Mouse (Mus musculus) hindbrain, embryonic 13.5 days (tissue): ENCODE measurements around the gene Olfr47. TPM values are rescaled to one million over a fixed set of nuclear protein-coding genes. Genes with fewer than 3 reads are reported as not detected.
A peak's percentile ranks its signal among the peaks of the same experiment; 100 is the strongest.

ENCODE experiments used
- ATAC-seq: fragments of 200-750 bp; cut with Nextera tagmentation; 2 replicates; pipeline ENCODE4 v1.8.0; 2017; ENCODE audit warnings: moderate TSS enrichment; ENCODE audit not compliant: low FRiP score
- H3K27ac ChIP-seq: fragments of 300-500 bp; sonication (generic); 2 replicates; pipeline ENCODE4 v1.5.1; 2015; ENCODE audit warnings: inconsistent platforms, mild to moderate bottlenecking, moderate library complexity
- H3K27me3 ChIP-seq: fragments of 300-500 bp; sonication (generic); 2 replicates; pipeline ENCODE4 v1.6.1; 2015; ENCODE audit warnings: mild to moderate bottlenecking, inconsistent platforms
- H3K36me3 ChIP-seq: fragments of 300-500 bp; sonication (generic); 2 replicates; pipeline ENCODE4 v1.6.1; 2015; ENCODE audit warnings: mild to moderate bottlenecking, inconsistent platforms
- H3K4me1 ChIP-seq: fragments of 300-500 bp; sonication (generic); replicated peaks from 2 replicates; pipeline ENCODE4 v1.6.1; 2015; ENCODE audit warnings: inconsistent platforms
- H3K4me2 ChIP-seq: fragments of 300-500 bp; sonication (generic); 2 replicates; pipeline ENCODE4 v1.6.1; 2015; ENCODE audit warnings: inconsistent platforms, mild to moderate bottlenecking, moderate library complexity
- H3K4me3 ChIP-seq: fragments of 300-500 bp; sonication (generic); 2 replicates; pipeline ENCODE4 v1.5.1; 2015; ENCODE audit warnings: mild to moderate bottlenecking, inconsistent platforms
- H3K9ac ChIP-seq: fragments of 300-500 bp; sonication (generic); 2 replicates; pipeline ENCODE4 v1.6.1; 2015; ENCODE audit warnings: mild to moderate bottlenecking, inconsistent platforms
- H3K9me3 ChIP-seq: fragments of 300-500 bp; sonication (generic); 2 replicates; pipeline ENCODE4 v1.6.1; 2016; ENCODE audit warnings: inconsistent platforms
- WGBS: fragments of 180-500 bp; shearing (Covaris S2); methylation state at CpG from one replicate; pipeline ENCODE4 v1.1.7; 2015; 5-methylcytosine and 5-hydroxymethylcytosine counted together
- polyA plus RNA-seq: library from polyadenylated mRNA; unstranded; fragments of >200 nt; fragmentation: Nextera tagmentation; extraction: Ambion mirVana; gene quantifications from 2 replicates; pipeline ENCODE4 v1.2.1, GENCODE M21; 2015

The Olfr47 gene
- polyA plus RNA-seq, 1 experiment from 2014 or later: not detected

DNA sequence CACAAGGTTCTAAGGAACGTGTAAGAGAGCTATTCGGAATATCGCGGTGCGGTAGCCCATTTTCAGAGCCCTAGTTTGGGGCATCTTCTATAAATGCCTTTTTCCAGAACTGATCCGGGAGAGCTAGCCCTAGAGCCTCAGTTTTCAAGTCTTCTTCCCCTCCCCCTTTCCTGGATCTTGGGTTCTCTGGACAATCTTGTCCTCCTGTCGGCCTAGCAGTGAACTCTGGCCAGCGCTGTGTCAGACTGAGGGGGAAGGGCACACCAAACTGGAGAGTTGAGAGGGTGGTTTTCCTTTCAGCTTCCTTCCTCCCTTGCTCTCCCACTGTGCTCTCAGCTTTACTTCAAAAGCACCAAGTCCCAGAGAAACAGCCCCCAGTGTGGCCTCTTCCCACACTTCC, 35.0 kb downstream of the Olfr47 start:
- peaks cover 12% of the 10 kb centered on the region for H3K4me1 ChIP-seq
- no peak overlapping the region for H3K27ac ChIP-seq
- peak overlapping the region; percentile 53 for H3K4me3 ChIP-seq
- H3K4me2 ChIP-seq: peak overlapping the region; percentile 87
- peaks cover 42% of the 10 kb centered on the region for H3K27me3 ChIP-seq
- ATAC-seq: peak; percentile 34; the same call in 1 of the 2 replicates
- H3K36me3 ChIP-seq: no peaks in the 10 kb centered on the region
- H3K9me3 ChIP-seq: no peaks in the 10 kb centered on the region
- 5% methylated on average over 8 of the region's 8 CpGs for WGBS
- H3K9ac ChIP-seq: 0 out of 2 replicates have a peak overlapping the region, but pooled peaks have one; percentile 73

GRCm38 (mm10) chr6:43272597-43272996, 41.3 kb downstream of the Olfr47 start:
- Histone ChIP-seq H3K27ac (no peak overlapping the region), H3K27me3 (peaks cover 2% of the 10 kb centered on the region; the same call in 1 of the 2 replicates), H3K4me1 (no peaks in the 10 kb centered on the region), H3K36me3 (no peaks in the 10 kb centered on the region), H3K4me3 (no peak overlapping the region), H3K9ac (no peak overlapping the region), H3K4me2 (no peak overlapping the region), H3K9me3 (no peaks in the 10 kb centered on the region)
- no peak for ATAC-seq

GRCm38 (mm10) chr6:43274123-43274522, 42.8 kb downstream of the Olfr47 start:
- Histone ChIP-seq H3K9ac (no peak overlapping the region), H3K27ac (no peak overlapping the region), H3K4me2 (no peak overlapping the region), H3K9me3 (no peaks in the 10 kb centered on the region), H3K4me1 (no peaks in the 10 kb centered on the region), H3K36me3 (no peaks in the 10 kb centered on the region), H3K27me3 (no peaks in the 10 kb centered on the region), H3K4me3 (no peak overlapping the region)
- WGBS: 85% methylated on average over 4 of the region's 4 CpGs
- no peak for ATAC-seq

DNA sequence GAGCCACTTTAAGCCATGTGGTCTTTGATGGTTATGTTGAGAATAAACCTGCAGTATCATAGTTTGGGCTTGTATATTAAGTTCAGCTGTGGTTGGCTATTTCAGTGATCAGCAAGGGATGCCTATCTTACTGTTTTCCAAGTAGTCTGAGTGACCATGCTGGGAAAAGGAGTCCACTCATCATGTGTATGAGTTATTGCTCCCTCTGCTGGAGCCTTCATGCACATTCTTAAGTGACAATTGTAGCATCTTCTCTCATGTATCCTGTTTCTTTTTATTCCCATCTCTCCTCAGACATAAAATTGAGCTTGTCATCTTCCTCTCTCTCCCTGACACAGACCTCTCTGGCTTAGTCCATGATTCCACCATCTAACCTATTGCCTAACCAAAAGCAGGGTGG, 46.9 kb downstream of the Olfr47 start:
- Histone ChIP-seq H3K9me3 (no peaks in the 10 kb centered on the region), H3K4me1 (no peaks in the 10 kb centered on the region), H3K27me3 (no peaks in the 10 kb centered on the region), H3K27ac (no peak overlapping the region), H3K36me3 (no peaks in the 10 kb centered on the region), H3K4me3 (no peak overlapping the region), H3K9ac (no peak overlapping the region), H3K4me2 (no peak overlapping the region)
- no peak for ATAC-seq

DNA sequence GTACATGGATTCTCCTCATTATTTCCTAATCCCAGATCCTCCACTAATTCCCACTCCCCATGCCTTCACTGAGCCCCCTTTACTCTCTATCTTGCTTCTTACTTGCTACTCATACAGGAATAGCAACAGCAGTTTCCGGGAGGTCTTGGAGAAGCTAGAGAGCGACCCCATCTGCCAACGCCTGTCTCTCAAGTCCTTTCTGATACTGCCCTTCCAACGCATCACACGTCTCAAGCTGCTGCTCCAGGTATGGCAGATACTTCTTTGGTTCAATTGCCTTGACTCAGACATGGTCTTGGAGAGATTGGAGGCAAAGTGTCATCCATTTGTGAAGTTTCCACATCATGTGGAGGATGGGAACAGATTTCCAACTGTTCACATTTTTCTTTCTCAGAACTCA, 49.2 kb downstream of the Olfr47 start:
- no peak for ATAC-seq
- no peak overlapping the region for H3K4me3 ChIP-seq
- no peak overlapping the region for H3K4me2 ChIP-seq
- WGBS: 96% methylated on average over 5 of the region's 5 CpGs
- H3K27me3 ChIP-seq: no peaks in the 10 kb centered on the region
- no peaks in the 10 kb centered on the region for H3K36me3 ChIP-seq
- H3K27ac ChIP-seq: no peak overlapping the region
- no peak overlapping the region for H3K9ac ChIP-seq
- no peaks in the 10 kb centered on the region for H3K4me1 ChIP-seq
- no peaks in the 10 kb centered on the region for H3K9me3 ChIP-seq

Other genes starting within 250 kb of the Olfr47 start
- gene Olfr441, start 125.2 kb upstream of the Olfr47 start, polyA plus RNA-seq: not detected in 2 replicates
- gene Olfr237-ps1, start 85.0 kb upstream of the Olfr47 start, polyA plus RNA-seq: not detected in 2 replicates
- gene Olfr437, start 68.2 kb upstream of the Olfr47 start, polyA plus RNA-seq: not detected in 2 replicates
- not detected in 2 replicates for gene Olfr13, start 59.4 kb upstream of the Olfr47 start, polyA plus RNA-seq
- gene Olfr435, start 34.4 kb upstream of the Olfr47 start, polyA plus RNA-seq: not detected in 2 replicates
- gene Olfr434, start 18.5 kb upstream of the Olfr47 start, polyA plus RNA-seq: not detected in 2 replicates
- gene Arhgef5, start 34.1 kb downstream of the Olfr47 start, polyA plus RNA-seq: 2.3 and 2.4 TPM in 2 replicates
- gene Nobox, start 78.0 kb downstream of the Olfr47 start, polyA plus RNA-seq: 0.19 TPM in 1 of 2 replicates, not detected in the other